Mouse (Mus musculus) frontal cortex, postnatal 14 days (tissue): Measurements from ENCODE around the gene Nme8.

Experiments used
- DNase-seq, 2 experiments: peaks; one replicate each; pipeline ENCODE4 v3.0.0; 2022; ENCODE audit warnings: low spot score in 2 of 2

Nme8 gene

DNA sequence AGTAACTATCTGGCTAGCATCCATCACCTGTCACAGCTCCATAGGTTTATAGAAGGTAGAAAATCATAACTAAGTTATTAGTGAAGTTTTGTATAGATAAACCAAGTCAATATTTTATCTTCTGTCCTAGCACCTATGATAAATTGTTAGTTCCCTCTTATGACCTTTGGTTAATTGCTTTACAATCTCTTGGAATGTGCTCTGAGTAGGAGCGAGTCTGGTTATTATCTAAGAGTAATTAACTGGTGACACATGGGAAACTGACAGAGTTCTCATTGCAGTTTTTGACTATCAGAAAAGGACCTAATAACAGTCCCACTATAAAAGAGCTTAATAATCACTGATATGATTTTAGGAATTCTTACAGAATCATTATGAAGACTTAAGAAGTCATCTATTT lies 54.1 kb downstream of the Nme8 start:
- no peak for DNase-seq

- DNase-seq = no peak
Measured at GRCm38 (mm10) chr13:19640203-19640851, 57.3 kb downstream of the Nme8 start.

- no peak for DNase-seq
Measured at GRCm38 (mm10) chr13:19636131-19636530, 61.5 kb downstream of the Nme8 start.

- no peak for DNase-seq
Measured at GRCm38 (mm10) chr13:19630768-19631709, 66.6 kb downstream of the Nme8 start.

GRCm38 (mm10) chr13:19626473-19626872 lies 71.1 kb downstream of the Nme8 start:
- DNase-seq = no peak

GRCm38 (mm10) chr13:19624632-19625320 lies 72.8 kb downstream of the Nme8 start:
- DNase-seq = no peak

- DNase-seq = no peak
Measured at GRCm38 (mm10) chr13:19623228-19623905, 74.2 kb downstream of the Nme8 start.

GRCm38 (mm10) chr13:19622573-19623227 lies 74.9 kb downstream of the Nme8 start, which contains the start of gene Sfrp4:
Gene Sfrp4 (plus strand): TSS chr13:19623104.
- DNase-seq = peak in 1 of 2 experiments; percentile 23

DNA sequence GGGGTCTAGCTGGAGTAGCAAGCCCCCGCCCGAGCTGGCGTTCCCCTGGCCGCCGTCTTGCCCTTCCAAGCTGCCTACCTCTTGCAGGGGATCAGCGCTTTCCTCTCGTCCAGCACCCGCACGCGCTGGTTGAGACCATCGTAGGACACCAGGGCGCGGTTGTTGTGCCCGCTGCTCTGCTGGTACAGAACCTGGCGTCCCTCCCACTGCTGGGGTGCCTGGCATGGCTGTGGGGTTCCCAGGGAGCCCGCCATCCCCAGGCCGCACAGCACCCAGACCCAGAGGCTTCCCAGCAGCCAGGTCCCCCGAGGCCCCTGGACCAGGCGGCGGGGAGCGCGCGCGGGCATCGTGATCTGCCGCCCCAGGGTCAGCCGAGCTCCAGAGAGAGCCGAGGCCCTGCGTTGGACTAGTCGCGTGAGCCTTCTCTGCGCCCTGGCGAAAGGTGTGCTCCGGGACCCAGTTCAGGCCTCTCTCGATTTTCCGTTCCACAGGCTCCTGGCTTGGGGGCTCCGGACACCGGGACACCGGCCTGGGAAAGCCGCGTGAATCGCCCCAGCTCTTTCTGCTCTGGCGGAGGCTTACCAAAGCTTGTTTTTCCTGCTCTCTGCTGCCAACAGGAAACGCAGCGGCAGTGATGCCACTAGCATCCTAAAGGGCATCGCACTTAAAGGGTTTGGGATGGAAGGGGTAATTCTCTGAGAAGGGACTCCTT lies 78.2 kb downstream of the Nme8 start, which contains the start of gene Epdr1:
Gene Epdr1 (minus strand): TSS at position 712 of the 712 bp plus-strand sequence.
- DNase-seq = peak; percentile 54 to 60

DNA sequence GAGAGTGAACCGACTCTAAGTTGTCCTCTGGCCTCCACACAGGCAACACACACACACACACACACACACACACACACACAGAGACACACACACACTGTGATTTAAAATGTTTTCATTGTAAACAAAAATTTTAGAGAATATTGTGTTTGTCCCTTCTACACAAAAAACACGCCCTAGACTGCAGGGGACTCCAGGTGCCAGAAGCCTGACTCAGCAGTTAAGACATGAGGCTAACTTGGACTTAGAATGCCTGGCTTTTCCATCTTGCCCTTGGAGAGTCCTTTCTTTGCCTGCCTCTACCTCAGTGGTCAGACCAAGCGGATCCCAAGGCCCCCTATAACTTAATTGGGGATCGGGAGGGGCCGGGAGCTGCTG lies 78.8 kb downstream of the Nme8 start:
- DNase-seq = no peak

DNA sequence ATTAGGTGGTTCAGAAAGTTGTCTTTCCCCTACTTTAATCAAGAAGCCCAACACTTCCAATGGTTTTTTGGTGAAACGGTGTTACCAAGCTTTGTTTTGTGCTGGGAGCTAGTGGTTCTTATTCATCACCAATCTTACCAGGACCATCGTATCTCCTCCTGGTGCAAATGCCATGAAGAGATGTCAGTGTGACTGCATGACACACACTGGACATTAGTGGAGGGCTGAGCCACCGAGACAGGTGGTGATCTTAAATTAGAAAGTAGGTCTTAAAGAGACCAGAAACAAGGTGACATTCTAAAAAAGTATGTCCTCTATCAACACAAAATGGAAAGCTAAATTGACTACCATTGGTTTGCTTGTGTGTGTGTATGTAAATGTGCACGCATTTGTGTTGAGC lies 79.5 kb downstream of the Nme8 start:
- DNase-seq = no peak

DNA sequence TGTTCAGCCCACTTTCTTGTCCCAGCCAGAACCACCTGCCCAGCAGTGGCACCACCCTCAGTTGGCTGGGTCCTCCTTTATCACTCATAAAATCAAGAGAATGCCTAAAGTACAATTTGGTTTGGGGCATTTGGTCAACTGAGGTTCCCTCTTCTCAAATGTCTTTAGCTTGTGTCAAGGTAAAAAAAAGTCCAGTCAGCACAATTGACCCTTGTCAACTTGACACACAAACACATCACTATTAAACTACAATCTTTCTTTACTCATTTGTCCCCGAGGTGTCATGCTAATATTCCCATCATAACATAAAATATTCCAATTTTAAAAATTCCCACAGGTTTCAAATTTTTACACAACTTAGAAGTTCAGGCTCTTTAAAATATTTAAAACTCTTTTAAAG lies 83.3 kb downstream of the Nme8 start:
- DNase-seq = no peak

DNA sequence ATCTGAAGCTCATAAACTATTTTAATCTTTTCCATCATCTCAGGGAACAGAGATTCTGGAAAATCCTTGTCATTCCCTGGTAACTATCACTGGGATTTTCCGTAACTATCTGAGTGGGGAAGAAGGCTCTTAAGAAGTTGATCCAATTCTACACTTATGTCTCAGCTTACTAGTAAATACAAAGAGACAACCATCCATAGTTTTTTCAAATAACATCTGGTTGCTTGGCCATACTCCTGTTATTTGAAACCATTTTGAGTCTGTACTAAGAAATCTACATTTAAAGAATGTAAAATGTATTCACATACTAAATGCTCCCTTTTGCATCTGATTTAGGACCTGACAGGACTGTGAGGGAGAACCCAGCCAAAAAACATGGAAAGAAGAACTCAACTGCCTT lies 84.2 kb downstream of the Nme8 start:
- DNase-seq = no peak

- DNase-seq = no peak
Measured at GRCm38 (mm10) chr13:19612963-19613362, 84.6 kb downstream of the Nme8 start.

DNA sequence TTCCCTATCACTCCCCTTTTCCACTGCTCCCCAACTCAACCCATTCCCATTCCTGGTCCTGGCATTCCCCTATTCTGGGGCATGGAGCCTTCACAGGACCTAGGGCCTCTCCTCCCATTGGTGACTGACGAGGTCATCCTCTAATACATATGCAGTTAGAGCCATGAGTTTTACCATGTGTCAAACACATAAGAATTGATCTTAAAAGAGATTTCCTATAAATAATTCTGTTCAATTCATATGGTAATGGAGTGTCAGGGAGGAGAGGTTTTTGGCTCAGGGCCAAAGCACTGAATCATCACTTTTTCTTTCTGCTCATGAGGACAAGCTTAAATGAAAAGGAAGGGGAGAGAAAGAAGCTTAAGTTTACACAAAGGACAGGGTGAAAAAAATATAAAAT lies 85.2 kb downstream of the Nme8 start:
- no peak for DNase-seq

DNA sequence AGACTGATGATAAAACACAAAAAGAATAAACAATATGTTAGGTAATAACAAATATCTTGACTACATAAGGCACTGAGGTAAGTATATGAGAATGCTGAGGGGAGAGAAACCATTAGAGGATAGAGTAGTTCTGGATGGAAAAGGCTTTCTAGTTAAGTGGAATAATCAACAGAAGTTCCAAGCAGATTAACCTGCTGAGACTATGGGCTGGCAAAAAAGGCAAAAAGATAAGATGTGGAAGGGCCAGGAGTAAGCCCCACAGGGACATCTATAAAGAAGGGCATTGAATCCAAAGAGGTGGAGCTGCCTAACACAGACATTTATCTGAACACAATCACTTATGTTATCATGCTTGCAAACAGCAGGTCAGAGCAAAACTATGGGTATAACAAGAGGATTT lies 89.5 kb downstream of the Nme8 start:
- DNase-seq = no peak

- no peak for DNase-seq
Measured at GRCm38 (mm10) chr13:19604916-19605315, 92.7 kb downstream of the Nme8 start.

DNA sequence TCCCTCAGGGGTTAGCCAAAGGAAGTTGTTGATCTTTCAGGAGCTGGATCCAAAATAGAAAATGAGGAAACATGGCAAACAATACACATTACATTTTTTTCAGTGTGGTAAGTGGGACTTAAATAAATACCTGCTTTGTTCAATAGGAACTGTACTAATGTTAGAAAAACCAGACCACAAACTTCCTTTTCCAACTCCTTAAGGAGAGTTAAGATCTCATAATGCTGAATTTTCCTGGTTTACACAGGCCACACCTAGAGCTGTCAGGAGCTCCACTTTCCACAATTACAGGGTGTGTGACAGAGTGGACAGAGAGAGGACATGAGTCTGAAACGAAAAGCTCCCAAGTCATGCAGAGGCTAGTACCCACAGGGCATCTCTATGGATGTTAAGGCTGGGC lies 93.9 kb downstream of the Nme8 start:
- DNase-seq = no peak

GRCm38 (mm10) chr13:19602531-19602930 lies 95.1 kb downstream of the Nme8 start:
- DNase-seq = no peak

GRCm38 (mm10) chr13:19599242-19599641 lies 98.4 kb downstream of the Nme8 start:
- DNase-seq = no peak

GRCm38 (mm10) chr13:19595141-19595540 lies 102.5 kb downstream of the Nme8 start:
- no peak for DNase-seq
